Mouse (Mus musculus) cerebellum, postnatal 14 days (tissue): ENCODE measurements around the gene Gm28372.

ENCODE experiments used
- DNase-seq, 2 experiments: peaks; one replicate each; pipeline ENCODE4 v3.0.0; 2021; ENCODE audit warnings: mixed read lengths in 2 of 2

Gene Gm28372

GRCm38 (mm10) chr2:130452266-130452665 is 47.2 kb downstream of the Gm28372 start:
- DNase-seq: no peak

- peak in 1 of 2 experiments; percentile 24 for DNase-seq
Measured at GRCm38 (mm10) chr2:130453421-130453820, 48.4 kb downstream of the Gm28372 start.

GRCm38 (mm10) chr2:130454748-130455370 is 49.8 kb downstream of the Gm28372 start:
- DNase-seq: peak; percentile 85 to 86
